Mouse (Mus musculus): ENCODE measurements around the gene Tnfrsf9. TPM values are rescaled to one million over a fixed set of nuclear protein-coding genes. Genes with fewer than 3 reads are reported as not detected.

Tnfrsf9 gene
- polyA plus RNA-seq, 1 experiment, result 1.0 TPM

DNA sequence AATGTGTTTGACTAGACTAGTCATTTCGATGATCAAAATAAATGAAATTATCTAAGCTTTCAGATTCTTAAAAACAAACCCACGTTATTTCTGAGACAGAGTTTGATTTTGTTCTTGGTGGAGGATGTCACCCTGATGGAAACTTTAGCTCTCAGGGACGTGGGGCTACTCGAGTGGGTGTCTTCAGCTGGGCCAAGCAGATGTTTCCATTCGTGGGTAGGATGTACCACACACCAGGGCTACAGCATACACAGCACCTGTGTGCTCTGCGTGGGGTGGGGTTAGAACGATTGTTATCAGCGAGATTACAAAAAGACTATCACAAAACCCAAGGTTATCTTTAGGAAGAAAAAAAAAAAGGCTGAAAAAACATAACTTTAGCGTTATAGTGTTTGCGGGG, 36.6 kb downstream of the Tnfrsf9 start:
- H3K9me3 ChIP-seq, result peaks cover 3% of the 10 kb centered on the region; the same call in 1 of the 2 replicates
- no peaks in the 10 kb centered on the region for H3K36me3 ChIP-seq (replicated peaks; ENCODE audit: low read length)
- peaks cover 9% of the 10 kb centered on the region; the same call in 1 of the 2 replicates for H3K4me1 ChIP-seq
- peaks cover 65% of the 10 kb centered on the region for H3K27me3 ChIP-seq (replicated peaks)
- TF ChIP-seq FLI1 (IDR thresholded peaks at IDR 0.05; ENCODE audit: low read length) (no peak), GATA1 (IDR thresholded peaks at IDR 0.05; ENCODE audit: borderline replicate concordance, low read length) (no peak)
- no peak overlapping the region for H3K4me3 ChIP-seq (replicated peaks)

DNA sequence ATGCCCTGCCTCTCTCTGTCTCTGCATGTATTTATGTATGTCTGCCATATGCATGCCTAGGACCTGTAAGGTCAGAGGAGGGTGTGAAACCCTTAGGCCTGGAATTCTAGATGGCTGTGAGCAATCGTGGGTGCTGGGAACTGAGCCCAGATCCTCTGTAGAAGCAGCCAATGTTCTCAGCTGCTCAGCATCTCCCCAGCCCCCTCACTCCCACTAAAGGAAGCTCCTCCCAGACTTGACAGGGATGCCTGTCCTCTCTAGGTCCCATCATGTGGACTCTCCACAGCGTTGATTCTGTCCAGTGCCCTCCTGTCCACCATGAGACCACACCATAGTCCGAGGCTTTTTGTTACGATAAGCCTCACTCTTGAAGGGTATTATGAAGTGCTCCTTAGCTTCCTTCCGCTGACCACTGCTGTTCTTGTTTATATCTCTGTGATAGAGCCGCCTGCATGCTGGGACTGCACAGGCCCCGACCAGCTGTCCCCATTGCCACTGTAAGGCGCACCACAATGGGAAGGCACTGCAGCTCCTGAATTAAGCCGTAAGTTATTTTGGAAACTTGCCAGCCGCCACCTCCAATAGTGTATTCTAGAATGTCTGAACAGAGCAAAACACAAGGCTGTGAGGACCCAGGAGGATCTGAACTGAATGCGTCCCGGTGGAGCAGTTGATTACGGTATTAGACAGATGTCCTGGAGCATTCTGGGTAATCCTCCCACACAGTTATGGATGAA, 42.2 kb downstream of the Tnfrsf9 start:
- peaks cover 45% of the 10 kb centered on the region for H3K27me3 ChIP-seq (replicated peaks)
- no peak for TF ChIP-seq GATA1 (IDR thresholded peaks at IDR 0.05; ENCODE audit: borderline replicate concordance, low read length)
- no peak for TF ChIP-seq FLI1 (IDR thresholded peaks at IDR 0.05; ENCODE audit: low read length)
- no peaks in the 10 kb centered on the region for H3K36me3 ChIP-seq (replicated peaks; ENCODE audit: low read length)
- H3K9me3 ChIP-seq, result peaks cover 8% of the 10 kb centered on the region; the same call in 1 of the 2 replicates
- H3K4me3 ChIP-seq (replicated peaks), result no peak overlapping the region
- H3K4me1 ChIP-seq, result peaks cover 11% of the 10 kb centered on the region

- Histone ChIP-seq H3K27me3 (replicated peaks) (peaks cover 41% of the 10 kb centered on the region), H3K4me3 (replicated peaks) (no peak overlapping the region), H3K4me1 (peaks cover 11% of the 10 kb centered on the region), H3K9me3 (peaks cover 8% of the 10 kb centered on the region; the same call in 1 of the 2 replicates), H3K36me3 (replicated peaks; ENCODE audit: low read length) (no peaks in the 10 kb centered on the region)
- no peak for TF ChIP-seq FLI1 (IDR thresholded peaks at IDR 0.05; ENCODE audit: low read length)
- TF ChIP-seq GATA1 (IDR thresholded peaks at IDR 0.05; ENCODE audit: borderline replicate concordance, low read length), result no peak
These were observed 42.7 kb downstream of the Tnfrsf9 start for GRCm38 (mm10) chr4:150957106-150957458.

DNA sequence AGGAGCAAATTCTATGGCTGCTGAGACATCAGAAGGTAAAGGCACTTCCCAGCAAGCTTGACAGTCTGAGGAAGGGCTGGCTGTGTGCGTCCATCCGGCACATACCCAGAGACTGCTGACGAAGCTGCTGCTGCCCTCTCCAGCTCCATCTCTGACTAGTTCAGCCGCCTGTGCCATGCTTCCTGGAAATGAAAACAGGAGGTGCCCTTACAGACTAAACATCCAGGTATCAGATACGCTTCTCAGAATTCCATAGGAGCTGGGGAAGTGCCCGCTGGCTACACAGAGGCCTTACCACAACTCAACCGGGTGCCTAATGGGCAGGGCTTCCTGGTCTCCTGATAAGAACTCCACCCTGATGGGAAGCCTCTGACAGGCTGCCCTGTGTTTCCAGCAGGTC, 44.2 kb downstream of the Tnfrsf9 start:
- Histone ChIP-seq H3K9me3 (peaks cover 8% of the 10 kb centered on the region; the same call in 1 of the 2 replicates), H3K27me3 (replicated peaks) (peaks cover 38% of the 10 kb centered on the region), H3K4me1 (peaks cover 16% of the 10 kb centered on the region), H3K36me3 (replicated peaks; ENCODE audit: low read length) (no peaks in the 10 kb centered on the region), H3K4me3 (replicated peaks) (no peak overlapping the region)
- TF ChIP-seq GATA1 (IDR thresholded peaks at IDR 0.05; ENCODE audit: borderline replicate concordance, low read length) (no peak), FLI1 (IDR thresholded peaks at IDR 0.05; ENCODE audit: low read length) (no peak)

DNA sequence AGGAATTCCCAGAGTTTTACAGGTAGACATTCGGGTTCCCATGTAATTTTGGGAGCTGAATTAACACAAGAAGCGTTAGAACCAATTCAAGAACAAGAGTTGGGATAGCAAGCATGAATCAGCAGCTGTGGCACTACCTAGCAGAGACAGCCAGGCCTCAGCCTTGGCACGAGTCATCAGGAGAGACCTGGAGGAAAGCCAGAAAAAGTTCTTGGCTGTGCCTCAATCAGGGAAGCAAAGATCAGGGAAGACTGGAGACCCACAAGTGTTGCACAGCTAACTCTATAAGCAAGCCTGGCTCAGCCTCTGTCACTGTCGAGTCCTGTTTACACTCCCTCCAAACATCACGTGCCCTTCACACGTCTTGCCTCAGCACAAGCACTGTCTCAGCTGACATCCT, 47.9 kb downstream of the Tnfrsf9 start:
- no peak for TF ChIP-seq GATA1 (IDR thresholded peaks at IDR 0.05; ENCODE audit: borderline replicate concordance, low read length)
- no peak for TF ChIP-seq FLI1 (IDR thresholded peaks at IDR 0.05; ENCODE audit: low read length)
- no peak overlapping the region for H3K4me3 ChIP-seq (replicated peaks)
- peaks cover 45% of the 10 kb centered on the region for H3K4me1 ChIP-seq
- no peaks in the 10 kb centered on the region for H3K36me3 ChIP-seq (replicated peaks; ENCODE audit: low read length)
- H3K27me3 ChIP-seq (replicated peaks), result peaks cover 16% of the 10 kb centered on the region
- peaks cover 5% of the 10 kb centered on the region; the same call in 1 of the 2 replicates for H3K9me3 ChIP-seq

- Histone ChIP-seq H3K27me3 (replicated peaks) (peaks cover 14% of the 10 kb centered on the region), H3K4me3 (replicated peaks) (no peak overlapping the region), H3K4me1 (peaks cover 39% of the 10 kb centered on the region), H3K9me3 (peaks cover 5% of the 10 kb centered on the region; the same call in 1 of the 2 replicates), H3K36me3 (replicated peaks; ENCODE audit: low read length) (no peaks in the 10 kb centered on the region)
- TF ChIP-seq GATA1 (IDR thresholded peaks at IDR 0.05; ENCODE audit: borderline replicate concordance, low read length), result no peak
- TF ChIP-seq FLI1 (IDR thresholded peaks at IDR 0.05; ENCODE audit: low read length), result no peak
These were observed 49.3 kb downstream of the Tnfrsf9 start for GRCm38 (mm10) chr4:150963711-150964110.

GRCm38 (mm10) chr4:150964635-150965554, 50.5 kb downstream of the Tnfrsf9 start:
- Histone ChIP-seq H3K4me1 (peaks cover 38% of the 10 kb centered on the region), H3K36me3 (replicated peaks; ENCODE audit: low read length) (no peaks in the 10 kb centered on the region), H3K4me3 (replicated peaks) (peak overlapping the region; percentile 89), H3K9me3 (peaks cover 5% of the 10 kb centered on the region; the same call in 1 of the 2 replicates), H3K27me3 (replicated peaks) (peaks cover 12% of the 10 kb centered on the region)
- no peak for TF ChIP-seq FLI1 (IDR thresholded peaks at IDR 0.05; ENCODE audit: low read length)
- TF ChIP-seq GATA1 (IDR thresholded peaks at IDR 0.05; ENCODE audit: borderline replicate concordance, low read length), result no peak

DNA sequence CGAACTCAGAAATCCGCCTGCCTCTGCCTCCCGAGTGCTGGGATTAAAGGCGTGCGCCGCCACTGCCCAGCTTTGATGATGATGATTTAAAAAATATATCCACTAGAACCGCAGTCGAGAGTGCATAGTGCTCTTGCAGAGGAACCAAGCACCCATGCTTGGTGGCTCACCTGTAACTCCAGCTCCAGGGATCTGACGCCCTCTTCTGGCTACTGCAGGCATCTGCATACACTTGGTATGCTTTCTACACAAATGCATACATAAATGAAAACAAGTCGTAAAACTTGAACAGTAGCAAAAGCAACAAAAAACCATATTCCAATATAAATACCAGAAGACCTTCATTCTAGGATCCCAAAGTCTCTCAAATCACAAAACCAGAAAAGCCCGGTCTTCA, 51.2 kb downstream of the Tnfrsf9 start:
- H3K4me3 ChIP-seq (replicated peaks), result no peak overlapping the region
- peaks cover 6% of the 10 kb centered on the region; the same call in 1 of the 2 replicates for H3K9me3 ChIP-seq
- H3K4me1 ChIP-seq, result peaks cover 38% of the 10 kb centered on the region
- TF ChIP-seq GATA1 (IDR thresholded peaks at IDR 0.05; ENCODE audit: borderline replicate concordance, low read length) (no peak), FLI1 (IDR thresholded peaks at IDR 0.05; ENCODE audit: low read length) (no peak)
- H3K36me3 ChIP-seq (replicated peaks; ENCODE audit: low read length), result no peaks in the 10 kb centered on the region
- peaks cover 12% of the 10 kb centered on the region for H3K27me3 ChIP-seq (replicated peaks)

DNA sequence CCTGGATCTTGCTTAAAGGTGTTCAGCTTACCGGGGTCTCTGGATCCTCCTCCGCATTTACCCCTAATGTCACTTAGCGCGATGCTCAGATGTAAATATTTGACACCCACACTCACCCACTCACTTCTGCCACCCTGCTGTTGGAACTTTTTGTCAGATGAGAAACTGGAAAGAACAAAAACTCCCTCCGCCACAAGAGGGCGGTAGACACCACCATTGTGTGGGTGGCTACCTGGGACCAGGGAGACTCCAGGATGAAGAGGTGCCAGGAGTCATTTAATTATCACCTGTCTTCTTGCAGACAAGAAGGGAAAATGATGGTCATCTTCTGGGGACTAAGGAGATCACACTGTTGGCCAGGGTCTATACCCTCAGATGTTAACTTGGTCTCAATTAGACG, 52.2 kb downstream of the Tnfrsf9 start:
- no peak for TF ChIP-seq GATA1 (IDR thresholded peaks at IDR 0.05; ENCODE audit: borderline replicate concordance, low read length)
- TF ChIP-seq FLI1 (IDR thresholded peaks at IDR 0.05; ENCODE audit: low read length), result no peak

More for the DNA sequence above, 52.2 kb downstream of the Tnfrsf9 start:
- Histone ChIP-seq H3K4me1 (peaks cover 38% of the 10 kb centered on the region), H3K9me3 (peaks cover 11% of the 10 kb centered on the region), H3K27me3 (replicated peaks) (peaks cover 12% of the 10 kb centered on the region), H3K36me3 (replicated peaks; ENCODE audit: low read length) (no peaks in the 10 kb centered on the region), H3K4me3 (replicated peaks) (no peak overlapping the region)
